13 mouse cellular contexts compared by ENCODE assay signal in genomic region chr10:93700589-93701363, GRCm38 (mm10).
DNase-seq lines count a peak whose midpoint lies in the region; ATAC-seq and TF ChIP-seq lines count a peak whose summit lies in the region.
"Had no signal": no experiment of that assay in that cellular context is flagged by ENCODE, and none has a peak within 500 bp of the region (broad histone marks: within the 10 kb centered on the region; RNA-seq: fewer than 3 reads in every experiment).

No protein-coding gene starts in this region.

- peak overlapping the region; percentile 0; the same call in 1 of the 2 replicates for H3K4me3 ChIP-seq in layer of hippocampus, adult 2 months
- no peak overlapping the region for H3K4me3 ChIP-seq in forebrain, embryonic 10.5 days
- no peak overlapping the region for H3K4me3 ChIP-seq in limb, embryonic 10.5 days
- peak overlapping the region; percentile 16 for H3K4me3 ChIP-seq in midbrain, embryonic 15.5 days
- H3K4me3 ChIP-seq in intestine, postnatal 0 days (ENCODE audit: low read depth, low read length), result no peak overlapping the region
- H3K4me3 ChIP-seq: limb, embryonic 13.5 days; myocyte had no signal

- peak overlapping the region; percentile 36 for H3K4me2 ChIP-seq in midbrain, embryonic 15.5 days
- no peak overlapping the region for H3K4me2 ChIP-seq in intestine, postnatal 0 days (replicated peaks; ENCODE audit: low read depth)
- H3K4me2 ChIP-seq: limb, embryonic 13.5 days had no signal

- ATAC-seq in midbrain, embryonic 15.5 days (replicated peaks), result no peak
- no peak for ATAC-seq in intestine, postnatal 0 days

- peaks cover 11% of the 10 kb centered on the region for H3K4me1 ChIP-seq in forebrain, embryonic 10.5 days
- H3K4me1 ChIP-seq in limb, embryonic 10.5 days, result no peaks in the 10 kb centered on the region
- peaks cover 14% of the 10 kb centered on the region for H3K4me1 ChIP-seq in midbrain, embryonic 15.5 days
- H3K4me1 ChIP-seq in intestine, postnatal 0 days (replicated peaks; ENCODE audit: control insufficient read depth, insufficient read depth, low read length), result no peaks in the 10 kb centered on the region
- H3K4me1 ChIP-seq: limb, embryonic 13.5 days had no signal

- no peak overlapping the region for H3K27ac ChIP-seq in layer of hippocampus, adult 2 months
- H3K27ac ChIP-seq in forebrain, embryonic 10.5 days, result no peak overlapping the region
- no peak overlapping the region for H3K27ac ChIP-seq in limb, embryonic 10.5 days
- H3K27ac ChIP-seq in midbrain, embryonic 15.5 days, result peak overlapping the region; percentile 23; the same call in 1 of the 2 replicates
- H3K27ac ChIP-seq in intestine, postnatal 0 days (ENCODE audit: low read depth, low read length), result no peak overlapping the region
- H3K27ac ChIP-seq: limb, embryonic 13.5 days had no signal

- no peaks in the 10 kb centered on the region for H3K27me3 ChIP-seq in forebrain, embryonic 10.5 days (ENCODE audit: poor library complexity, severe bottlenecking)
- no peaks in the 10 kb centered on the region for H3K27me3 ChIP-seq in limb, embryonic 10.5 days (ENCODE audit: low read depth, poor library complexity, severe bottlenecking)
- no peaks in the 10 kb centered on the region for H3K27me3 ChIP-seq in midbrain, embryonic 15.5 days (replicated peaks)
- no peaks in the 10 kb centered on the region for H3K27me3 ChIP-seq in intestine, postnatal 0 days (replicated peaks; ENCODE audit: control insufficient read depth, insufficient read depth, low read length)
- H3K27me3 ChIP-seq: limb, embryonic 13.5 days had no signal

- 82% methylated on average over 21 of the region's 21 CpGs for WGBS in forebrain, embryonic 10.5 days
- 86% methylated on average over 21 of the region's 21 CpGs for WGBS in limb, embryonic 10.5 days
- 43% methylated on average over 21 of the region's 21 CpGs for WGBS in midbrain, embryonic 15.5 days
- 81% methylated on average over 21 of the region's 21 CpGs for WGBS in intestine, postnatal 0 days

- H3K36me3 ChIP-seq in forebrain, embryonic 10.5 days (replicated peaks), result 0 out of 2 replicates have a peak, but pooled peaks cover 2% of the 10 kb centered on the region
- no peaks in the 10 kb centered on the region for H3K36me3 ChIP-seq in limb, embryonic 10.5 days
- no peaks in the 10 kb centered on the region for H3K36me3 ChIP-seq in midbrain, embryonic 15.5 days (replicated peaks)
- no peaks in the 10 kb centered on the region for H3K36me3 ChIP-seq in intestine, postnatal 0 days (ENCODE audit: control insufficient read depth, insufficient read depth)
- H3K36me3 ChIP-seq: G1E; limb, embryonic 13.5 days had no signal

- no peaks in the 10 kb centered on the region for H3K9me3 ChIP-seq in forebrain, embryonic 10.5 days
- no peaks in the 10 kb centered on the region for H3K9me3 ChIP-seq in limb, embryonic 10.5 days (replicated peaks)
- no peaks in the 10 kb centered on the region for H3K9me3 ChIP-seq in midbrain, embryonic 15.5 days
- no peaks in the 10 kb centered on the region for H3K9me3 ChIP-seq in intestine, postnatal 0 days (ENCODE audit: control insufficient read depth)
- H3K9me3 ChIP-seq: G1E; limb, embryonic 13.5 days had no signal

- no peak for DNase-seq in layer of hippocampus, adult 2 months (ENCODE audit: low spot score in 2 of 2)
- no peak for DNase-seq in layer of hippocampus, postnatal 25 days (ENCODE audit: extremely low spot score in 1 of 2, low spot score in 1 of 2)
- peak; percentile 13 for DNase-seq in forebrain, embryonic 10.5 days (ENCODE audit: extremely low spot score, low spot score)
- DNase-seq in limb, embryonic 10.5 days (ENCODE audit: low spot score), result peak; percentile 19
- DNase-seq in right cerebral cortex, postnatal 4 days, result no peak
- DNase-seq in cerebellum, adult 18-20 months, result no peak
- DNase-seq: adrenal gland, adult 2 months; kidney, postnatal 10 days had no signal

- H3K9ac ChIP-seq in midbrain, embryonic 15.5 days, result no peak overlapping the region
- no peak overlapping the region for H3K9ac ChIP-seq in intestine, postnatal 0 days (ENCODE audit: low read depth, low read length)
- H3K9ac ChIP-seq: limb, embryonic 13.5 days had no signal

- TF ChIP-seq CTCF in layer of hippocampus, adult 2 months (conservative IDR thresholded peaks at IDR 0.05), result no peak
- no peak for TF ChIP-seq CTCF in intestine, postnatal 0 days (IDR thresholded peaks at IDR 0.05; ENCODE audit: low read depth)

Comparison
In these comparisons a context has a peak if more than half of its experiments do, and no peak if none do; other contexts are left out.
1. DNase-seq: peak in forebrain, embryonic 10.5 days (single experiment) and limb, embryonic 10.5 days (single experiment); none in layer of hippocampus, adult 2 months (0 of 2), layer of hippocampus, postnatal 25 days (0 of 2), right cerebral cortex, postnatal 4 days (single experiment) and cerebellum, adult 18-20 months (0 of 2).
2. H3K4me3 ChIP-seq: peak in layer of hippocampus, adult 2 months (single experiment) and midbrain, embryonic 15.5 days (single experiment); none in forebrain, embryonic 10.5 days (single experiment), limb, embryonic 10.5 days (single experiment) and intestine, postnatal 0 days (single experiment).